Mouse (Mus musculus) urinary bladder, postnatal 4 days (tissue): Measurements from ENCODE around the gene Efcab11.
"Not testable (repeated sequence)": the region's sequence is repeated elsewhere in the genome, so short reads cannot be mapped to it uniquely, and the experiment has no call there.

Experiments used
- DNase-seq, 2 experiments: peaks; one replicate each; pipeline ENCODE4 v3.0.0; 2021 to 2022; ENCODE audit warnings: low spot score in 2 of 2

Efcab11 gene

GRCm38 (mm10) chr12:99874609-99875008 is 9.6 kb downstream of the Efcab11 start:
- DNase-seq: no peak

- no peak for DNase-seq
These were observed 10.8 kb downstream of the Efcab11 start for GRCm38 (mm10) chr12:99873443-99873842.

GRCm38 (mm10) chr12:99868821-99869220 is 15.4 kb downstream of the Efcab11 start:
- no peak for DNase-seq

- DNase-seq: no peak
These were observed 19.6 kb downstream of the Efcab11 start for GRCm38 (mm10) chr12:99864613-99865012.

- no peak for DNase-seq
These were observed 23.3 kb downstream of the Efcab11 start for GRCm38 (mm10) chr12:99860981-99861380.

GRCm38 (mm10) chr12:99859391-99860100 is 24.7 kb downstream of the Efcab11 start:
- no peak for DNase-seq

- DNase-seq: no peak
These were observed 25.6 kb downstream of the Efcab11 start for GRCm38 (mm10) chr12:99858664-99859063.

- no peak for DNase-seq
These were observed 28.2 kb downstream of the Efcab11 start for GRCm38 (mm10) chr12:99856011-99856410.

GRCm38 (mm10) chr12:99853323-99854258 is 30.6 kb downstream of the Efcab11 start:
- no peak for DNase-seq

GRCm38 (mm10) chr12:99849996-99850395 is 34.2 kb downstream of the Efcab11 start:
- no peak for DNase-seq

- no peak for DNase-seq
These were observed 39.3 kb downstream of the Efcab11 start for GRCm38 (mm10) chr12:99844951-99845350.

GRCm38 (mm10) chr12:99838703-99839102 is 45.5 kb downstream of the Efcab11 start:
- DNase-seq: no peak

- DNase-seq: no peak
These were observed 46.1 kb downstream of the Efcab11 start for GRCm38 (mm10) chr12:99838109-99838508.

- no peak for DNase-seq
These were observed 46.7 kb downstream of the Efcab11 start for GRCm38 (mm10) chr12:99837528-99837927.

- DNase-seq: no peak
These were observed 47.7 kb downstream of the Efcab11 start for GRCm38 (mm10) chr12:99836404-99837131.

- no peak for DNase-seq
These were observed 50.8 kb downstream of the Efcab11 start for GRCm38 (mm10) chr12:99833476-99833875.

GRCm38 (mm10) chr12:99822591-99822990 is 61.6 kb downstream of the Efcab11 start:
- DNase-seq: no peak

GRCm38 (mm10) chr12:99821309-99821934 is 62.8 kb downstream of the Efcab11 start:
- DNase-seq: no peak

GRCm38 (mm10) chr12:99819186-99819974 is 64.9 kb downstream of the Efcab11 start:
- DNase-seq: no peak

- not testable (repeated sequence) for DNase-seq
These were observed 66.2 kb downstream of the Efcab11 start for GRCm38 (mm10) chr12:99818006-99818405.

- DNase-seq: no peak
These were observed 69.0 kb downstream of the Efcab11 start for GRCm38 (mm10) chr12:99815244-99815643.
